Mouse (Mus musculus) heart, embryonic 15.5 days (tissue): ENCODE data around the gene Macrod2. TPM values are rescaled to one million over a fixed set of nuclear protein-coding genes. Genes with fewer than 3 reads are reported as not detected.

Experiments
- ATAC-seq: fragments of 200-750 bp; cut with Nextera tagmentation; replicated peaks from 2 replicates; pipeline ENCODE4 v1.8.0; 2017; ENCODE audit warnings: low read depth, moderate TSS enrichment; ENCODE audit not compliant: insufficient number of reproducible peaks, insufficient read depth, low FRiP score
- H3K27ac ChIP-seq: fragments of 300-500 bp; sonication (generic); 2 replicates; pipeline ENCODE4 v1.5.1; 2015; ENCODE audit warnings: mild to moderate bottlenecking, inconsistent platforms
- H3K27me3 ChIP-seq: fragments of 300-500 bp; sonication (generic); 2 replicates; pipeline ENCODE4 v1.6.1; 2015; ENCODE audit warnings: inconsistent platforms
- H3K36me3 ChIP-seq: fragments of 300-500 bp; sonication (generic); 2 replicates; pipeline ENCODE4 v1.6.1; 2015; ENCODE audit warnings: mild to moderate bottlenecking, inconsistent platforms
- H3K4me1 ChIP-seq: fragments of 300-500 bp; sonication (generic); replicated peaks from 2 replicates; pipeline ENCODE4 v1.6.1; 2015; ENCODE audit warnings: inconsistent platforms
- H3K4me2 ChIP-seq: fragments of 300-500 bp; sonication (generic); 2 replicates; pipeline ENCODE4 v1.6.1; 2015; ENCODE audit warnings: inconsistent platforms, mild to moderate bottlenecking, moderate library complexity
- H3K4me3 ChIP-seq: fragments of 300-500 bp; sonication (generic); 2 replicates; pipeline ENCODE4 v1.5.1; 2015; ENCODE audit warnings: mild to moderate bottlenecking, inconsistent platforms
- H3K9ac ChIP-seq: fragments of 300-500 bp; sonication (generic); 2 replicates; pipeline ENCODE4 v1.6.1; 2015; ENCODE audit warnings: mild to moderate bottlenecking, inconsistent platforms
- H3K9me3 ChIP-seq: fragments of 300-500 bp; sonication (generic); replicated peaks from 2 replicates; pipeline ENCODE4 v1.6.1; 2016; ENCODE audit warnings: inconsistent platforms
- WGBS: fragments of 180-500 bp; shearing (Covaris S2); methylation state at CpG from one replicate; pipeline ENCODE4 v1.1.7; 2015; ENCODE audit warnings: mixed read lengths; 5-methylcytosine and 5-hydroxymethylcytosine counted together
- polyA plus RNA-seq: library from polyadenylated mRNA; unstranded; fragments of >200 nt; fragmentation: Nextera tagmentation; extraction: Ambion mirVana; gene quantifications from 2 replicates; pipeline ENCODE4 v1.2.1, GENCODE M21; 2015

Macrod2 gene
- polyA plus RNA-seq, 1 experiment from 2014 or later = 25.3 TPM

- 65% methylated on average over 4 of the region's 4 CpGs for WGBS
- ATAC-seq = no peak
These were observed 1333.9 kb downstream of the Macrod2 start for GRCm38 (mm10) chr2:141728998-141729397.

GRCm38 (mm10) chr2:141736685-141737456 is 1341.8 kb downstream of the Macrod2 start:
- H3K36me3 ChIP-seq = no peaks in the 10 kb centered on the region
- no peak overlapping the region for H3K4me2 ChIP-seq
- H3K9ac ChIP-seq = no peak overlapping the region
- no peaks in the 10 kb centered on the region for H3K27me3 ChIP-seq
- no peak overlapping the region for H3K27ac ChIP-seq
- no peaks in the 10 kb centered on the region for H3K9me3 ChIP-seq
- no peak for ATAC-seq
- H3K4me1 ChIP-seq = no peaks in the 10 kb centered on the region
- 79% methylated on average over 5 of the region's 5 CpGs for WGBS
- no peak overlapping the region for H3K4me3 ChIP-seq

More at GRCm38 (mm10) chr2:141728998-141729397, 1333.9 kb downstream of the Macrod2 start:
- Histone ChIP-seq H3K4me3 (no peak overlapping the region), H3K4me1 (no peaks in the 10 kb centered on the region), H3K9ac (no peak overlapping the region), H3K9me3 (no peaks in the 10 kb centered on the region), H3K27ac (no peak overlapping the region), H3K4me2 (no peak overlapping the region), H3K27me3 (no peaks in the 10 kb centered on the region), H3K36me3 (no peaks in the 10 kb centered on the region)

DNA sequence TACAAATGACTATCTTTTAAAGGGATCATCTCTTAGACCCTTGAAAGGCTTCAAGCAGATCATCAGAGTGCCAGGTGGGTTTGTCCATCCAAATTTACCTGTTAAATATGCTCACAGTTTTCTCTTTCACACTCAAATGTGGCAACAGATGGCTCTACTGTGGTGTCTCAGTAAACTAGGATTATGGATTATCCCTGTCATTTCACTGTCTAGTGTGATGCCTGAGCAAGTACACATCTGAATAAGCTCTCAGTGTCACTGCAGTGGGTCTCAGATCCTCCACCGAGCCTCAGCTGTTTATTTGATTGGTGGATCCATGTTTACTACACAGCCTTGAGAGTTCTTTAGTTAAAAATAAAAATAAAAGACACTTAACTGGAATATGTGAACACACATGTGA is 1343.6 kb downstream of the Macrod2 start:
- no peak for ATAC-seq
- Histone ChIP-seq H3K4me2 (no peak overlapping the region), H3K9me3 (no peaks in the 10 kb centered on the region), H3K9ac (no peak overlapping the region), H3K27me3 (no peaks in the 10 kb centered on the region), H3K27ac (no peak overlapping the region), H3K36me3 (no peaks in the 10 kb centered on the region), H3K4me3 (no peak overlapping the region), H3K4me1 (no peaks in the 10 kb centered on the region)
- WGBS = 68% methylated on average over 1 of the region's 1 CpGs

- no peak overlapping the region for H3K27ac ChIP-seq
- H3K4me1 ChIP-seq = no peaks in the 10 kb centered on the region
- no peak for ATAC-seq
- WGBS = 77% methylated on average over 5 of the region's 5 CpGs
- no peaks in the 10 kb centered on the region for H3K9me3 ChIP-seq
- H3K4me2 ChIP-seq = no peak overlapping the region
- H3K9ac ChIP-seq = no peak overlapping the region
- no peaks in the 10 kb centered on the region for H3K27me3 ChIP-seq
- no peak overlapping the region for H3K4me3 ChIP-seq
- H3K36me3 ChIP-seq = no peaks in the 10 kb centered on the region
These were observed 1345.2 kb downstream of the Macrod2 start for GRCm38 (mm10) chr2:141740318-141740717.

DNA sequence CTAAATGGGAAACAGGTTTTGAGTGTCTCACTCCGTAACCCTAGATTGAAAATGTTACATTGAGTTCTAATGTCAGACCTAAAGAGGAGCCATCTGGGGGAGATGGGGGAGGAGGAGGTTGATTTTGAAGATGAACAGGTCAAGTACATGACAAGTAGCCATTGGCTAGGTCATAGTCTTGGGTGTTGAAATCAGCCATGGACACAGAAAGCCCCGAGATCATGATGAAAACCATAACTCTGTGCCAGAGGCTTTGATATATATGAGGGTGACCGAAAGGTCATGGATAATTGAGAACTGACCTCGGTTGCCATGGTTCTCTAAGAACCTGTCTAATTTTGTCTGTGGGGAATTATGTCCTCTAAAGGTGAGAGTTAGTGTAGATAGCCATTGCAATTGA is 1405.1 kb downstream of the Macrod2 start:
- no peak for ATAC-seq
- 68% methylated on average over 4 of the region's 4 CpGs for WGBS

DNA sequence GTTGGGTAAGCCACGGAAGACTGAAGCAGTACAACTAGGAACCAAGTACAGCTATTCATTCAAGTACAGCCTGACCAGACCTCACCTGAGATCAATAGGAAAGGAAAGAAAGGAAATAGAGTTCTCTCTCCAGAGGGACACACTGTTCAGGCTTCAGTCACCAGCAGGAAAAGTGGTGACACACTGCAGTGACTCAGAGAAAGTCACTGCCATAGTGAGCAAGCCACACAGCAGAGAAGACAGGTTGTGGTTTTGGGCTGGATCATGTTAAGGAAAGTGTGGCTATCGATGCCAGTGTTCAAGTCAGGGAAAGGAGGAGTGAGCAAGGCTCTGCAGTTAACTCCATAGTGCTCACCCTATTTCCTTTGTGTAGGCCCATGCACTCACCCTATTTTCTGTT is 1405.8 kb downstream of the Macrod2 start:
- 70% methylated on average over 2 of the region's 2 CpGs for WGBS
- H3K36me3 ChIP-seq = no peaks in the 10 kb centered on the region

More for the DNA sequence above, 1405.1 kb downstream of the Macrod2 start:
- H3K9ac ChIP-seq = no peak overlapping the region
- H3K9me3 ChIP-seq = no peaks in the 10 kb centered on the region
- H3K4me3 ChIP-seq = no peak overlapping the region
- H3K4me1 ChIP-seq = no peaks in the 10 kb centered on the region
- H3K27me3 ChIP-seq = no peaks in the 10 kb centered on the region
- H3K4me2 ChIP-seq = no peak overlapping the region
- H3K36me3 ChIP-seq = no peaks in the 10 kb centered on the region
- H3K27ac ChIP-seq = no peak overlapping the region

GRCm38 (mm10) chr2:141816266-141816665 is 1421.2 kb downstream of the Macrod2 start:
- H3K9me3 ChIP-seq = no peaks in the 10 kb centered on the region
- no peak overlapping the region for H3K4me2 ChIP-seq
- no peaks in the 10 kb centered on the region for H3K4me1 ChIP-seq
- 88% methylated on average over 4 of the region's 4 CpGs for WGBS
- no peak overlapping the region for H3K27ac ChIP-seq
- no peaks in the 10 kb centered on the region for H3K36me3 ChIP-seq
- H3K4me3 ChIP-seq = no peak overlapping the region
- no peaks in the 10 kb centered on the region for H3K27me3 ChIP-seq
- ATAC-seq = no peak
- H3K9ac ChIP-seq = no peak overlapping the region

More for the DNA sequence above, 1405.8 kb downstream of the Macrod2 start:
- Histone ChIP-seq H3K27ac (no peak overlapping the region), H3K4me3 (no peak overlapping the region), H3K4me2 (no peak overlapping the region), H3K9ac (no peak overlapping the region), H3K9me3 (no peaks in the 10 kb centered on the region), H3K4me1 (no peaks in the 10 kb centered on the region), H3K27me3 (no peaks in the 10 kb centered on the region)
- ATAC-seq = no peak

- no peak for ATAC-seq
- H3K9me3 ChIP-seq = no peaks in the 10 kb centered on the region
- WGBS = 65% methylated on average over 4 of the region's 4 CpGs
These were observed 1422.6 kb downstream of the Macrod2 start for GRCm38 (mm10) chr2:141817546-141818180.

DNA sequence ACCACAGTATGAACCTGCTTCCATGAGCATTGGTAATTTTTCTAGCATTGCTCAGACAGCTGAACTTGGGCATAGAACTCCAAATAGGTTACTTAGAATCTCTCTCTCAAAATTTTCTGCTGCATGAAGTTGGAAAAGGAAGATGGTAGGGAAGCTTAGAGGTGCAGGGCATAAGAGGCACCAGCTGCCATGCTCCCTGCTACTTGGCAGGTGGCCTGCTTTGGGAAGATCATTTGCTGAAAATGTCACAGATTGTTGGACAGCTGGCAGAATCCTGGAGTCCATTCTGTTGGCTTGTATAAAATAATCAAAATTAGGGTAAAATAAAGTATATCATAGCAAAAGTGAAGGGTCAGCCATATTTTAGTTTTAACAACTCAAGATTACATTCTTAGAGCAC is 1425.7 kb downstream of the Macrod2 start:
- Histone ChIP-seq H3K4me2 (no peak overlapping the region), H3K27ac (no peak overlapping the region), H3K4me3 (no peak overlapping the region), H3K36me3 (no peaks in the 10 kb centered on the region), H3K4me1 (no peaks in the 10 kb centered on the region), H3K9me3 (no peaks in the 10 kb centered on the region), H3K9ac (no peak overlapping the region), H3K27me3 (no peaks in the 10 kb centered on the region)
- ATAC-seq = no peak

More at GRCm38 (mm10) chr2:141817546-141818180, 1422.6 kb downstream of the Macrod2 start:
- H3K4me1 ChIP-seq = no peaks in the 10 kb centered on the region
- no peak overlapping the region for H3K27ac ChIP-seq
- H3K36me3 ChIP-seq = no peaks in the 10 kb centered on the region
- no peaks in the 10 kb centered on the region for H3K27me3 ChIP-seq
- H3K4me3 ChIP-seq = no peak overlapping the region
- no peak overlapping the region for H3K9ac ChIP-seq
- H3K4me2 ChIP-seq = no peak overlapping the region

DNA sequence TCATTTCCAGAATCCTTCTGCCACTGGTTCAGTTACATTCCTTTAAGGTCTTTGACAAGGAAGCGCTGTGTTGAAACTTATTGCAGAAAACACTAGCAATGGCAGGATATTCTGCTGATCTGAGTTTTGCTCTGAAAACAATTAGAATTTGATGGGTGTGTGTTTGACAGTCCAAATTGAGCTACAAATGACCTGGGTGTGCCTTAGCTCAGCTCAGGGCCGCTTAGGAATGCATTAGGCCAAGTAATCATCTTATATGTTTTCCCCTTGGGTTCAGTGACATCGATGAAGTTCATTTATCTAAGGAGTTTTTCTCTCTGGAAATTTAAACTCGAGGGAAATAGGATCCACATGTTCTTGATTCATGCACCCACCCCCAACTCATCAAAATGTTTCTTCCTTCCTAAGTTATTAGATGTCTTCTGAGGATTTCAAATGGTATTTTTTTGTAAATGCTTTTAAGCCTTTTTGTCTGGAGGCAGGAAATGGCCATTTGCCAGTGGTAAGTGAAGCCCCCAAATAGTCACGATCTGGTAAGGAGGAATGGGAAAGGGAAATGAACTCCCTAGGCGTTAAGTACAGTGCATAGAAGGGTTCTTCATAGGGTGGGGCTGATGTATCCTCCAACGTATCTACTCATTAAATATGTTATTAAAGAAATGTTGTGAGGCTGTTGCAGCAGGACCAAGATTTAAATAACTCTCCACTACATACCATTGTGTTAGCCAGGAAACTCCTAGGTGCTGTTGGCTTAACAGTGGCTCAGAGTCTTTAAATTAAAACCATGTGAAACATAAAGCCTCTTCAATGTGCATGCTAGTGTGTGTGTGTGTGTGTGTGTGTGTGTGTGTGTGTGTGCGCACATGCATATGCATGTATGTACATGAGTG is 1430.7 kb downstream of the Macrod2 start:
- no peaks in the 10 kb centered on the region for H3K36me3 ChIP-seq
- H3K4me3 ChIP-seq = no peak overlapping the region
- no peak overlapping the region for H3K4me2 ChIP-seq
- H3K4me1 ChIP-seq = no peaks in the 10 kb centered on the region
- H3K27me3 ChIP-seq = no peaks in the 10 kb centered on the region
- WGBS = 58% methylated on average over 8 of the region's 8 CpGs
- ATAC-seq = no peak
- no peaks in the 10 kb centered on the region for H3K9me3 ChIP-seq
- no peak overlapping the region for H3K9ac ChIP-seq
- no peak overlapping the region for H3K27ac ChIP-seq

- WGBS = 65% methylated on average over 2 of the region's 2 CpGs
- Histone ChIP-seq H3K9ac (no peak overlapping the region), H3K27ac (no peak overlapping the region), H3K4me3 (no peak overlapping the region), H3K27me3 (no peaks in the 10 kb centered on the region), H3K4me1 (no peaks in the 10 kb centered on the region), H3K9me3 (no peaks in the 10 kb centered on the region), H3K36me3 (no peaks in the 10 kb centered on the region), H3K4me2 (no peak overlapping the region)
- no peak for ATAC-seq
These were observed 1435.4 kb downstream of the Macrod2 start for GRCm38 (mm10) chr2:141830496-141830895.
